Mouse (Mus musculus): Measurements from ENCODE around the gene Fabp3.

Fabp3 gene

GRCm38 (mm10) chr4:130308231-130309081, at the start of gene Fabp3, which contains the start of gene Gm10570:
Gene Fabp3, plus strand, starts transcription at chr4:130308595.
Gene Gm10570, minus strand, starts transcription at chr4:130308674.
- DNase-seq (ENCODE audit: low read depth, low spot score), result peak; percentile 39

- no peak for DNase-seq (ENCODE audit: low read depth, low spot score)
Measured at GRCm38 (mm10) chr4:130260406-130260805, 48.0 kb upstream of the Fabp3 start.

GRCm38 (mm10) chr4:130264131-130264530, 44.3 kb upstream of the Fabp3 start:
- DNase-seq (ENCODE audit: low read depth, low spot score), result no peak

- no peak for DNase-seq (ENCODE audit: low read depth, low spot score)
Measured at GRCm38 (mm10) chr4:130264698-130265349, 43.6 kb upstream of the Fabp3 start.

- DNase-seq (ENCODE audit: low read depth, low spot score), result no peak
Measured at GRCm38 (mm10) chr4:130266601-130267000, 41.8 kb upstream of the Fabp3 start.

- no peak for DNase-seq (ENCODE audit: low read depth, low spot score)
Measured at GRCm38 (mm10) chr4:130267069-130267468, 41.3 kb upstream of the Fabp3 start.

- DNase-seq (ENCODE audit: low read depth, low spot score), result no peak
Measured at GRCm38 (mm10) chr4:130268736-130269135, 39.7 kb upstream of the Fabp3 start.

- no peak for DNase-seq (ENCODE audit: low read depth, low spot score)
Measured at GRCm38 (mm10) chr4:130270089-130270488, 38.3 kb upstream of the Fabp3 start.

GRCm38 (mm10) chr4:130270611-130271347, 37.6 kb upstream of the Fabp3 start:
- no peak for DNase-seq (ENCODE audit: low read depth, low spot score)

- no peak for DNase-seq (ENCODE audit: low read depth, low spot score)
Measured at GRCm38 (mm10) chr4:130273698-130274345, 34.6 kb upstream of the Fabp3 start.

GRCm38 (mm10) chr4:130274346-130275015, 33.9 kb upstream of the Fabp3 start:
- DNase-seq (ENCODE audit: low read depth, low spot score), result peak; percentile 57

GRCm38 (mm10) chr4:130275016-130275822, 33.2 kb upstream of the Fabp3 start:
- no peak for DNase-seq (ENCODE audit: low read depth, low spot score)

- no peak for DNase-seq (ENCODE audit: low read depth, low spot score)
Measured at GRCm38 (mm10) chr4:130275823-130276105, 32.6 kb upstream of the Fabp3 start.

GRCm38 (mm10) chr4:130276573-130277176, 31.7 kb upstream of the Fabp3 start:
- DNase-seq (ENCODE audit: low read depth, low spot score), result no peak

- DNase-seq (ENCODE audit: low read depth, low spot score), result no peak
Measured at GRCm38 (mm10) chr4:130279105-130279504, 29.3 kb upstream of the Fabp3 start, which contains the start of gene Serinc2. Gene Serinc2, minus strand, starts transcription at chr4:130279205.

- no peak for DNase-seq (ENCODE audit: low read depth, low spot score)
Measured at GRCm38 (mm10) chr4:130282856-130283255, 25.5 kb upstream of the Fabp3 start.

- DNase-seq (ENCODE audit: low read depth, low spot score), result no peak
Measured at GRCm38 (mm10) chr4:130283826-130284225, 24.6 kb upstream of the Fabp3 start.

GRCm38 (mm10) chr4:130286531-130286930, 21.9 kb upstream of the Fabp3 start:
- DNase-seq (ENCODE audit: low read depth, low spot score), result no peak

- no peak for DNase-seq (ENCODE audit: low read depth, low spot score)
Measured at GRCm38 (mm10) chr4:130289824-130290223, 18.6 kb upstream of the Fabp3 start.

GRCm38 (mm10) chr4:130292271-130292670, 16.1 kb upstream of the Fabp3 start:
- peak; percentile 71 for DNase-seq (ENCODE audit: low read depth, low spot score)
